Mouse (Mus musculus) MEL (cell line): ENCODE measurements around the gene Rab3gap2.

Experiments used
- BHLHE40 ChIP-seq: IDR thresholded peaks from 2 replicates; pipeline ENCODE4 v1.6.1; 2012; ENCODE audit warnings: low read depth, mild to moderate bottlenecking, inconsistent platforms, low read length, improper control_type of control experiment, borderline replicate concordance
- CTCF ChIP-seq, 3 experiments: IDR thresholded peaks in 2 of 3; conservative IDR thresholded peaks in 1 of 3; 2 replicates each; pipeline ENCODE4 v1.5.1; 2011 to 2012; ENCODE audit warnings: low read length in 3 of 3, low read depth in 2 of 3, mild to moderate bottlenecking in 2 of 3, improper control_type of control experiment in 1 of 3, inconsistent platforms in 1 of 3, mixed read lengths in 1 of 3, moderate library complexity in 1 of 3; ENCODE audit not compliant: control insufficient read depth in 1 of 3, insufficient read depth in 1 of 3, poor library complexity in 1 of 3, severe bottlenecking in 1 of 3
- EP300 ChIP-seq, 2 experiments: IDR thresholded peaks; 2 replicates each; pipeline ENCODE4 v1.6.1; 2011; ENCODE audit warnings: improper control_type of control experiment in 2 of 2, low read length in 2 of 2, low read depth in 1 of 2, mild to moderate bottlenecking in 1 of 2
- GABPA ChIP-seq: IDR thresholded peaks from 2 replicates; pipeline ENCODE4 v1.6.1; 2012; ENCODE audit warnings: low read depth, mild to moderate bottlenecking, inconsistent platforms, low read length, improper control_type of control experiment, moderate library complexity
- GATA1 ChIP-seq: IDR thresholded peaks from 2 replicates; pipeline ENCODE4 v1.6.1; 2011; ENCODE audit warnings: low read depth, low read length, improper control_type of control experiment
- MXI1 ChIP-seq: IDR thresholded peaks from 2 replicates; pipeline ENCODE4 v1.6.1; 2011; ENCODE audit warnings: mild to moderate bottlenecking, low read depth, low read length, improper control_type of control experiment
- POLR2A ChIP-seq, 2 experiments: IDR thresholded peaks; 2 replicates each; pipeline ENCODE4 v1.6.1; 2011 to 2012; ENCODE audit warnings: low read length in 2 of 2, mild to moderate bottlenecking in 2 of 2, control low read depth in 1 of 2, improper control_type of control experiment in 1 of 2, low read depth in 1 of 2, moderate library complexity in 1 of 2; ENCODE audit not compliant: control insufficient read depth in 1 of 2, insufficient read depth in 1 of 2, poor library complexity in 1 of 2
- POLR2AphosphoS2 ChIP-seq: IDR thresholded peaks from 2 replicates; pipeline ENCODE4 v1.6.1; 2011; ENCODE audit warnings: low read length, improper control_type of control experiment
- RCOR1 ChIP-seq: IDR thresholded peaks from 2 replicates; pipeline ENCODE4 v1.6.1; 2012; ENCODE audit warnings: low read depth, mild to moderate bottlenecking, inconsistent platforms, low read length, improper control_type of control experiment
- SIN3A ChIP-seq: IDR thresholded peaks from 2 replicates; pipeline ENCODE4 v1.6.1; 2012; ENCODE audit warnings: low read length, improper control_type of control experiment, inconsistent platforms
- TBP ChIP-seq: IDR thresholded peaks from 2 replicates; pipeline ENCODE4 v1.8.0; 2011; ENCODE audit warnings: low read depth, low read length, improper control_type of control experiment
- ZC3H11A ChIP-seq: IDR thresholded peaks from 2 replicates; pipeline ENCODE4 v1.6.1; 2012; ENCODE audit warnings: low read depth, mild to moderate bottlenecking, inconsistent platforms, low read length, improper control_type of control experiment
- ZMIZ1 ChIP-seq: IDR thresholded peaks from 2 replicates; pipeline ENCODE4 v1.6.1; 2012; ENCODE audit warnings: low read depth, mild to moderate bottlenecking, inconsistent platforms, low read length, improper control_type of control experiment, moderate library complexity

- no peak for TF ChIP-seq MXI1
- no peak for TF ChIP-seq POLR2A (IDR thresholded peaks at IDR 0.05; ENCODE audit: control insufficient read depth in 1 of 2, insufficient read depth in 1 of 2, low read depth in 1 of 2, low read length in 2 of 2, poor library complexity in 1 of 2)
- no peak for TF ChIP-seq TBP
- no peak for TF ChIP-seq RCOR1
- TF ChIP-seq GATA1, result no peak
- TF ChIP-seq GABPA, result no peak
- TF ChIP-seq EP300 (IDR thresholded peaks at IDR 0.05; ENCODE audit: low read depth in 1 of 2, low read length in 2 of 2), result no peak
- no peak for TF ChIP-seq SIN3A
- no peak for TF ChIP-seq BHLHE40
- TF ChIP-seq CTCF (IDR thresholded peaks at IDR 0.05 in 2 of 3, conservative IDR thresholded peaks at IDR 0.05 in 1 of 3; ENCODE audit: control insufficient read depth in 1 of 3, insufficient read depth in 1 of 3, low read depth in 2 of 3, low read length in 3 of 3, poor library complexity in 1 of 3, severe bottlenecking in 1 of 3), result no peak
- no peak for TF ChIP-seq ZMIZ1
- TF ChIP-seq ZC3H11A, result no peak
- TF ChIP-seq POLR2AphosphoS2, result no peak
These were observed 23.0 kb downstream of the Rab3gap2 start for GRCm38 (mm10) chr1:185226889-185227288.
